Mouse (Mus musculus) CD4-positive, CD25-positive, alpha-beta regulatory T cell, adult 4 months (primary cell): ENCODE results near the gene Kmt2e. TPM values are rescaled to one million over a fixed set of nuclear protein-coding genes. Genes with fewer than 3 reads are reported as not detected.
A peak's percentile ranks its signal among the peaks of the same experiment; 100 is the strongest.

Source experiments
- ATAC-seq: one replicate; pipeline ENCODE4 v1.8.0; 2017
- polyA plus RNA-seq, 2 experiments: library from polyadenylated mRNA; unstranded; fragments of 100-300 nt; shearing (Covaris generic); gene quantifications; one replicate each; pipeline ENCODE4 v1.2.1; 2017

Gene Kmt2e
- polyA plus RNA-seq, 2 experiments from 2014 or later = 183 to 238 TPM

- ATAC-seq = no peak
These were observed 599 bp downstream of the Kmt2e start for GRCm38 (mm10) chr5:23434598-23435481.

GRCm38 (mm10) chr5:23435482-23436125 lies 1.4 kb downstream of the Kmt2e start:
- no peak for ATAC-seq

GRCm38 (mm10) chr5:23436735-23437134 lies 2.5 kb downstream of the Kmt2e start:
- no peak for ATAC-seq

- ATAC-seq = no peak
These were observed 5.6 kb downstream of the Kmt2e start for GRCm38 (mm10) chr5:23439857-23440256.

- no peak for ATAC-seq
These were observed 6.3 kb downstream of the Kmt2e start for GRCm38 (mm10) chr5:23440572-23440971.

- ATAC-seq = no peak
These were observed 7.7 kb downstream of the Kmt2e start for GRCm38 (mm10) chr5:23441916-23442315.

- ATAC-seq = no peak
These were observed 10.2 kb downstream of the Kmt2e start for GRCm38 (mm10) chr5:23444411-23444810.

GRCm38 (mm10) chr5:23453561-23453960 lies 19.3 kb downstream of the Kmt2e start:
- ATAC-seq = peak; percentile 74

- ATAC-seq = no peak
These were observed 27.4 kb downstream of the Kmt2e start for GRCm38 (mm10) chr5:23461688-23462087.

- ATAC-seq = peak; percentile 55
These were observed 30.0 kb downstream of the Kmt2e start for GRCm38 (mm10) chr5:23464247-23464646.

GRCm38 (mm10) chr5:23464743-23465142 lies 30.5 kb downstream of the Kmt2e start:
- no peak for ATAC-seq

- ATAC-seq = no peak
These were observed 32.3 kb downstream of the Kmt2e start for GRCm38 (mm10) chr5:23466546-23466945.

- no peak for ATAC-seq
These were observed 39.0 kb downstream of the Kmt2e start for GRCm38 (mm10) chr5:23473098-23473873.

- no peak for ATAC-seq
These were observed 49.6 kb downstream of the Kmt2e start for GRCm38 (mm10) chr5:23483811-23484210.

GRCm38 (mm10) chr5:23489231-23489630 lies 55.0 kb downstream of the Kmt2e start:
- no peak for ATAC-seq

GRCm38 (mm10) chr5:23490797-23491196 lies 56.6 kb downstream of the Kmt2e start:
- peak; percentile 76 for ATAC-seq

GRCm38 (mm10) chr5:23496396-23496795 lies 62.2 kb downstream of the Kmt2e start:
- no peak for ATAC-seq

GRCm38 (mm10) chr5:23496933-23497332 lies 62.7 kb downstream of the Kmt2e start:
- no peak for ATAC-seq

- ATAC-seq = no peak
These were observed 63.7 kb downstream of the Kmt2e start for GRCm38 (mm10) chr5:23497920-23498319.

- ATAC-seq = no peak
These were observed 65.0 kb downstream of the Kmt2e start for GRCm38 (mm10) chr5:23499257-23499656.

- ATAC-seq = no peak
These were observed 66.5 kb downstream of the Kmt2e start for GRCm38 (mm10) chr5:23500715-23501114.

GRCm38 (mm10) chr5:23501582-23502316 lies 67.5 kb downstream of the Kmt2e start:
- no peak for ATAC-seq
